Mouse (Mus musculus): ENCODE results near the gene Arid1b. TPM values are rescaled to one million over a fixed set of nuclear protein-coding genes. Genes with fewer than 3 reads are reported as not detected.

Gene Arid1b
- polyA plus RNA-seq (2015; fragmentation: Nextera tagmentation; extraction: Ambion mirVana), result 4.9 and 5.0 TPM in 2 replicates

DNA sequence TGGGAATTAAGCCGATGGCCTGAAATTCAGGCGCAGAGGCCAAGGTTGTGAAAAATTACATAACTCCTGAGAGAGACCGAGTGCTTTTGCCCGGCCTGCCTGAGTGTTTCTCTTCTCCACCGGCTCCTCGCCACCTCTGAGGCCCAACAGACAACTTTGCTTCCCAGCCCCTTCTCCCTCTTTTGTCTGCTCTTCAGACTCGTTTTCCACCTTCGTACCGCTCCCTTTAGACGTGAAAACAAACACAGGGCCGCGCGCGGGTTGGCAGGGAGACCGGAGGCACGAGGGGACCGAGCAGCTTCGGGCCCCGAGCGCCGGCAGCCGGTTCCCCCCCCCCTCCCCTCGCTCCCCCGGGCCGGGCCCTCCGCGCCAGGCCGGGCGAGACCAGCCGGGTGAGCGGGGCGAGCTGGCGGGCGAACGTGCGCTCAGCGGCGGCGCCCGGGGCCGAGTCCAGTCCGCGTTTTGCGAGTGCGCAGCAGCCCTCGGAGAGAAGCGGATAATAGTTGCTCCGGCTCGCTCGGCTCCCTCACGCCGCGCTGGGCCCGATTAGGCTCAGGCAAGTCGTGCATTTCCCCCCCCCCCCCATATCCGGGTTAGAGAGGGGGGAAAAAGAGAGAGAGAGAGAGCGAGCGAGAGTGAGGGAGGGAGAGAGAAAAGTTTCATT lies at the start of gene Arid1b:
Gene Arid1b (plus strand): TSS at position 493 of the 664 bp plus-strand sequence.

